Mouse (Mus musculus) cerebellum, adult 2 months (tissue): ENCODE measurements around the gene Npdc1.

Source experiments
- CTCF ChIP-seq: fragments of 200-500 bp; IDR thresholded peaks from 2 replicates; pipeline ENCODE4 v1.5.1; 2011; ENCODE audit warnings: low read depth, mild to moderate bottlenecking, control low read depth, low read length, moderate library complexity, borderline replicate concordance; ENCODE audit not compliant: insufficient read depth
- POLR2A ChIP-seq: fragments of 200-500 bp; IDR thresholded peaks from 2 replicates; pipeline ENCODE4 v1.6.1; 2011; ENCODE audit warnings: low read length, control low read depth, borderline replicate concordance; ENCODE audit not compliant: insufficient read depth

DNA sequence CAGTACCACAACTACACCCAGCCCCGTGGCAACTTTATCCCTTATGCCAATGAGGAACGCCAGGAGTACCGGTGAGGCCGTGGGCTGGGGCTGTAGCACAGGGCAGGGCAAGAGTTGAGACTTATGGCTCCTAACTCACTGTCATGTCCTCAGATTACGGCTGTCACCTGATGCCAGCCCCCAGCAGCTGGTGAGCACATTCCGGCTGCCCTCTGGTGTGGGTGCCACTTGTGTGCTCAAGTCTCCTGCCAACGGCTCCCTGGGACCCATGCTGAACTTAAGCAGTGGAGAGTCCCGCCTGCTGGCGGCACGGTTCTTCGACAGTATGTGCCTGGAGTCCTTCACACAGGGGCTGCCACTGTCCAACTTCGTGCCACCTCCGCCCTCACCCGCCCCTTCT lies 43.5 kb downstream of the Npdc1 start:
- TF ChIP-seq POLR2A: no peak
- no peak for TF ChIP-seq CTCF
